Mouse (Mus musculus) right cerebral cortex, postnatal 4 days (tissue): ENCODE measurements at regions not wholly inside any gene's neighbourhood (a gene's known extent, or its start where the extent isn't known, plus 50 kb on each side); places are given as distances from the start of the nearest gene placed in this dataset.
"Not testable (repeated sequence)": the region's sequence is repeated elsewhere in the genome, so short reads cannot be mapped to it uniquely, and the experiment has no call there.

Source experiments
- DNase-seq: peaks from one replicate; pipeline ENCODE4 v3.0.0-alpha.2; 2022

DNA sequence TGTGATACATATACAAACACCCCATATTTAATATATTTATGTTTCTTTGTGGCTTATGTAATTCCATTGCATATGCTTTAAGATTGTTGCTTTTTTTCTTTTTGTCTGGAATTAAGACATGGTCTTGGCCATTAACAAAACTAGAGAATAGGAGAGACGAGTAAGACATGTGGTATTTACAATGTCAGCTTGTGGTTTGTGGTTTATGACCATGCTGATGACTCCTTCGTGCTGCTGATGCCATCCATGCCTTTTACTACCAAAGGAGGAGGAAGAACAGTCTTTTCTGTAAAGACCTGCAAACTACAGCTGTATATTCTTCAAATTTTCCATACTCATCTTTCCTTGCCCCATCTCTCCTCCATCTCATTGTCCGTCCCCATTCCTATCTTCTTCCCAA lies 552.7 kb downstream of the Hdgfl1 start:
- DNase-seq: no peak

DNA sequence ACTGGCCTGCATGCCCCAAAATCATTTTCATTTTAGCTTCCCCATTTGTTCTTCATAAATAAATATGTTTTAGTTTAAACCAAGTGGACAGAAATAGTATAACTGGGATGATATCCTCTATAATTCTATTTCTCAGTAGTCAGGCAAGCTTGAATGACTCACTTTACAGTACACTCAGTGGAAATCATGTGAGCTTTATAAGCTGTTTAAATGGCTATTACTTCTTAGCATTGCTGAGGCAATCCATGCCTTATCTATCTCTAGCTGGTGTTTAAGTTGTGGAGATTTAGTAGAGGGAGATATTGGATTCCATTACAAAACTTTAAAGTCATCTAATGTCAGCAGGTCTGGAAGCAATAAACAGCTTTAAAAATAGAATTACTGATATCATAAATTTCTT lies 553.4 kb downstream of the Hdgfl1 start:
- no peak for DNase-seq

DNA sequence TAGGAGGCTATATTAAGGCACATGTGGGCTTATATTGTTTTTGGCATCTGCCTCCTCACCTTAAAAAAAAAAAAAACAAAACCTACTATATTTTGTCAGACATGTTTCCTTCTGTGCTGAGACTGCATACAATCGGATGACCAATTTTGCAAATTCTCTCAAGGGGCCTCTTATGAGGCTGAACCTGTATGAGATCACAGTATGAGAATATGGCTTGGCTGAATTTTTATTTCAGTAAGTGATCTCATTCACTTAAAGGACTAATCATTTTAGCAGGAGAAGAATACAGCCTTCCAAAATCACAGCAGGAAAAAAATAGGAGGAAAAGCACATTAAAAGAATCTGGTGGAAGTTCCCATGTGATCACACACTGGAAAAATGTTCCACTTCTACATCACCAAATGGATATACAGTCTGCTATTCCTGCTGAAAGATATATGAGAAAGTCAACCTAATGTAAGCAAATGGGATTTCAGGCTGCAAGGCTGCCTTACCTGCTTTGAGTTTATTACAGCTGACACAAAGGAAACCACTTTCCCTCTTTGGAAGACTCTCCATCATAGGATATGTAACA lies 564.3 kb downstream of the Hdgfl1 start:
- DNase-seq: no peak

DNA sequence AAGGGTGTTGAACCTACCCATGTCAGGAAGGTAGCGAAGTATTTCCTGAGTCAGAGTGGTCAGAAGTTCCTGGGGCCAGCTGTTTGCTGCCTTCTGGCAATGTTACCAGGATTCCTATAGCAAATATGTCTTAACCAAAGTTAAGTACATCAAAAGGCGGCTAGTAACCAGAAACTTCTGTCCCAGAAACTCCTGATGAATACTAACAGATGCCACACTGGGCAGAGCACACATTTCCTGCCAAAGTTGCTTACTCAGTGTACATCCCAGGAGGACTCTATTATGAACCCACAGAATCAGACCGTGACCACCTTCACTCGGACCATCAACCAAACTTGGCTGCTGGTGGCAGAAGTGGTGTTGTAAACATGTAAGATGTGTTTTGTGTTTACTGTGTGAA lies 575.3 kb downstream of the Hdgfl1 start:
- DNase-seq: no peak

DNA sequence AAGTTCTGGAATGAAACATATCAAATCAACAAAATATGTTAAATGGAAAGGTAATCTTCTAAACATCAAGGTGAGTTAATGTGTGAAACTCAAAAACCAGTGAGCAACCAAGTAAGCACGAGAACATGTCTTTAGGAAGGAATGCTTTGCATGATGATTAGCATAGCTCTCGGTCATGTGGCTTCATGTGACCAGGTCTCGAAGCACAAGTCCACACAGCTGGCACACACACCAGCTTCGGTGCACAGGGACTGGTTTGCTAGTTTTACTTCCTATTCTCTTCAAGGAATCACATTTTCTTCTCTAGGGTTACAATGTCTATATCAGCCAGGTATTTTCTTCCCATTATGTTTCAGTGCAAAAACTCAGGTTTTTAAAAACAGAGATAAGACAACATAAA lies 586.1 kb downstream of the Hdgfl1 start:
- DNase-seq: no peak

- no peak for DNase-seq
These were observed 598.0 kb downstream of the Hdgfl1 start for GRCm38 (mm10) chr13:26171891-26172482.

GRCm38 (mm10) chr13:26169641-26170040 lies 600.3 kb downstream of the Hdgfl1 start:
- no peak for DNase-seq

GRCm38 (mm10) chr13:26158703-26159102 lies 611.3 kb downstream of the Hdgfl1 start:
- DNase-seq: no peak

DNA sequence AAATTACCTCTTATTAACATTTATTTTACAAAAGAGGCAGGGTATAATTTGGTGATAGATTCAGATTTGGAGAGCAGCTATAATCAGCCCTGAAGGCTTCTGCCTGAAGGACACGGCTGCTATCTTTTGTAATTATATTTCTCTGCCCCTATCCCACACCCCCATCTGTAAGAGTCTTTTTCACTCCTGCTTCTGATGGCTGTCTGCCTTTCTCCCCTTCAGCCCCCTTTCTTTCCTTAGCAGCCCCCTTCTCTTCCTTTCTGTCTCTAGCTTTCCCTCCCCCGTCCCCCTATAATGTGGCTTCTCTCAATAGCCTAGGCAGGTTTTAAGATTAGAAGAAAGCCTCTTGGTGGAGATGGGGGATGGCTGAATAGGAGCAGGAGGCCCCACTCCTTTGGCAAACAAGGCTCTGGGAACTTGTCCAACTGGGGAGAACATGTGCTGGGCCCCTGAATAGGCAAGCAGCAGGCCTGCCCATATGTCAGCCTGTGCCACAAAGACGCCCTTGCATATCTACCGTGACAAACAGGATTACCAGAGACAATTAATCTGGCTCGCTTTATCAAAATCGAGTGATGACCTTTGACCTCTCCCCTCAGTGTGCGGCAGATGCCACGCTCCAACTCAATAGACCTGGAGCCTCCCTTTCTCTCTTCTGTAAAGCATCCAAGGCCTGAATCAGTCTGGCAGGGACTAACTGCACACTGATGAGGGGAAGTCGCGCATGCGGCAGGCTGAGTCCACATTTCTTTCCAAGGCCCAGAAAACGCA lies 615.1 kb downstream of the Hdgfl1 start:
- peak; percentile 64 for DNase-seq

DNA sequence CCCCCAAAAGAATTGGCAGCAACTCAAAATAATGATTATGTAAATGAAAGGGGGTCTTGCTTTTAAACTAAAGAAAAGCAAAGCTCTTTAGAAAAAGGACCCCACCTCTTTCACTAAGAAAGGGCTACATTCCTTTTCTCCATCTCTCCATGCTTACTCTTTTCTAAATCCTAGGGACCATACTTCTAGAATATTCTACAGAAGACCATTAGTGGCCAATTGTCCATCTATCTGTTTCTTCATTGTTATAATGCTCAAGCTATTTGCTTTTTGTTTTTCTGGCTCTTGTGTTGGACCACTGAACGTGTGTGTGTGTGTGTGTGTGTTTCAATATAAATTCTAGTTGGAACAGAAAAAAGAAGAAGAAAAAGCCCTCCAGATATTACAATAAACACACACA lies 615.7 kb downstream of the Hdgfl1 start:
- no peak for DNase-seq

DNA sequence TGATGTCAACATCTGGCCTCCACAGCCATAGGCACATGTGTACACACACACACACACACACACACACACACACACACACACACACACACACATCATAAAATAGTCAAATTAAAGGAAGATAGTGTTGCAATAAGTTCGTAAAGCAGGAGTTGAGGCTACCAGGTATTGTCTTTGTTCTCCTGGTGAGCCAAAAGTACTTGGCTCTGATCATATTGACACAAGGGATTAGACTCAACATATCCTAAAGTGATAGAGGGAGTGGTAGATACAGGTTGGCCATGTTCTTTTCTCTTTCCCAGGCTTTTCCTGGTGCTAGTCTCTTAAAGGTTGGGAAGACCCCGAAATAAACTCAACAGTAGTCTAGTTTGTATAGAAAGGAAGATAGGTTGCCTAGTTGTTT lies 616.9 kb downstream of the Hdgfl1 start:
- DNase-seq: no peak

DNA sequence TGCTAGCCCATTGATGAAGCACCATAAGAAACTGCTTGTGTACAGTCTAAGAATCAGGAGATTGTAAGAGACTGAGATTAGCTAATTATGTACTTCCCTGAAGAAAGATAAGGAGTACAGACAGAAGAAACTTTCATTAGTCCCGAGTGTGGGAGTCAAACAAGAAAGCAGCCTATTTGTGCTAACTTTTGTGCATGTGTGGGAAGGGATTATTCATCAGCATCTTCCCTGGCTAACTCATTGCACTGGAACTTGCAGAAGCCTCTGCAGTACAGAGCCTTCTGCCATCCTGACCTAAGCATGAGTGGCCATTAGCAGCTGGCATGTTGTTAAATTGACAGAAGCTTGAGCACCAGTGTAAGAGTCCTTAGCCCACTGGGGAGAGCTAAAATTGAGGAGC lies 619.5 kb downstream of the Hdgfl1 start:
- DNase-seq: no peak

GRCm38 (mm10) chr13:26142811-26143210 lies 627.2 kb downstream of the Hdgfl1 start:
- no peak for DNase-seq

GRCm38 (mm10) chr13:26119363-26119762 lies 650.6 kb downstream of the Hdgfl1 start:
- DNase-seq: no peak

- no peak for DNase-seq
These were observed 655.8 kb downstream of the Hdgfl1 start for GRCm38 (mm10) chr13:26114136-26114535.

DNA sequence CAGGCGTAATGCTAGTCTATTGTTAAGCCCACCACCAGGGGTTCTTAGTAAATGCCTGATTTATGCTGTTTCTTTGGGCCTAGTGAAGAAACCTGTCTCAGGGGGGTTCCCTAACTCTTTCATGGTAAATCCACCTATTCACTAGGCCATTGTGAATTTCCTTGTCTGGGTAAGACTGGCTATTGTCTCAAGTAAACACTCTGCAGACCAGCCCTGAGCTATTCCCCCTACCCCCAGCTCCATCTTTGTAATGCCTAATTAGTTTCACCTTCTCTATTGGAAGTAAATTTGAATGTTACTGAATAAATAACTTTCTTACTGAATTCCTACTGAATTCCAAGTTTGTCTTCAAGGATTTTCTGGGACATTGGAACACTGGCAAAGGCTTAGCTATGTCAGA lies 656.2 kb downstream of the Hdgfl1 start:
- not testable (repeated sequence) for DNase-seq

DNA sequence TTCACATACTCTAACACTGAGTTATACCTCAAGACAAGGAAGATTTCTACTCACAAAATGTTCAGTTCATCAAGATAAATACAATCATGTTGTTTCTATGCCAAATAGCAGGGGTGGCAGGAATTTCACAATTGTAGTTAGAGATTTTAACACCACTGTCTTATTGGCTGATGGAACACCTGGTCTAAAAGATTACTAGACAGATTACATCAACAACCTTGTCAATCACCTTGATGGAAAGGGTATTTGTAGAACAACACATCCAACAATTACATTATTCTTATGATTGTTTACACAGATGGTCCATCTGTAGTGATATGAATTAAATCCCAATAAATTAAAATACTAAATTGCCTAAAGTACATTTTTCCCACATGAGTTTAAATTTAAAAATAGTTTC lies 657.4 kb downstream of the Hdgfl1 start:
- no peak for DNase-seq

DNA sequence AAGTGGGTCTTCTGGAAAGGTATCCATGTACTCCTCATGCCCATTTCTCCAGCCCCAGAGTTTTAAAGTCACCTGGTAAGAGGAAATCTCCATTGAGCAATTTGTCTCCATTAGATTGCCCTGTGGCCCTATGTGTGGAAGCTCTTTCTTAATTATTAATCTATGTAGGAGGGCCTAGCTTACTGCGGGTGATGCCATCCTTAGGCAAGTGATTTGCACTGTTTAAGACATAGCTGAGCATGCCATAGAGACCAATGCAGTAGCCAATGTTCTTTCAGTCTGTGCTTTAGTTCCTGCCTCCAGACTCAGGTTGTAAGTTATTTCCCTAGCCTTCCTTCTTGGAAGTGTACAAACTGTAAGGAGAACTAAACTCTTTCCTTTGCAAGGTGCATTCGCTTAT lies 661.0 kb downstream of the Hdgfl1 start:
- DNase-seq: no peak

GRCm38 (mm10) chr13:26088727-26089126 lies 681.2 kb downstream of the Hdgfl1 start:
- DNase-seq: no peak

DNA sequence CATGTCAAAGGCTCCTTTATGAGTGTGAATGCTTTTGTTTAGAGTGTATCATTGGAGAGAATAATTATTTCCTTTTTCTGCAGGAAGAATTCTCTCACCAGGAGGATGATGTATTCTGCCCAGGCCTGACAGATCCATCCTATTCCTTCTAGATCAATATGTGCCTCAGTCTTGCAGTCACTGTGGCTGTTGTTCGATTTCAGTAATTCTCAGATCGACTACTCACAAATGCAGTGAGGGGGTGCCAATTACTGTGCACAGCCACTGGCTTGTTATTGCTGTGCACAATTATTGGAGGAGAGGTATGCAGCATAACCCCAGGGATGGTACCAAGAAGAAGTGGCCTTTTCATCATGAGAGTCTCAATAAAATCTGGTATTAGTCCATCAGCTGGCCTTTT lies 689.2 kb downstream of the Hdgfl1 start:
- no peak for DNase-seq

DNA sequence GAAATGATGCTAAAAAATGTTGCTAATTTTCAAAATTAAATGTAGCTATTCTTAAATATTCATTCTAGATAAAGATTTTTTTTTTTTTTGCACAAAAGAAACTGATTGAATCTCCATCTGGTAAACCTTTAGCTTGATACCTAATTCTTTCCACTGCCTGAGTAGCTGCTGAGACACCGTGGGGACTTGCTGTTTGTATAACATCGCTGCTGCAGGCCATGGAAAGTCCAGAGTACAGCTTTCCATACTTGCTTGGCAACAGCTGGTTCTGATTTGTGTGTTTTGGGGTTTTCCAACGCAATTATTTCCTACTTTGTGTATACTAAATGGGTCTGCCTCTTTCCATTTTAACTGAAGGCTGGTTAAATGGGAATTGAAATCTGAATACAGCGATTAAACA lies 689.7 kb downstream of the Hdgfl1 start:
- DNase-seq: no peak

- DNase-seq: no peak
These were observed 690.6 kb downstream of the Hdgfl1 start for GRCm38 (mm10) chr13:26079362-26079761.

DNA sequence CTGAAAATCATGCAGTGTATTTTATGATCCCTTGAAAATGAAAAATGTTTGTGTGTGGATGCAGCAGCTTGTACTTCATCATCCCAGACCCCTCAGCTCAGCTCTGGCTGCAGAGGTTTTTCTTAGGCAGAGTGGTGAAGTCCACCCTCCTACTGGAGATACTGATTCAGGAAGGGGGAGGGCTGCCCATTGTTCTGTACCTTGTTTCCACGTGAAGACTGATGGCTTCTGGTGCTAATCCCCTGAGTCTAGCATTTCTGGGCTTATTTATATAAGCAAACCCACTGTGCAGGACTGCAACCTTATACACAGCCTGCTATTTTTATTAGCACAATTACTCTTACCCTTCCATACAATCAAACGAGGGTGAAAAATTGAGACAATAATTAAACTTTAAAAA lies 708.6 kb downstream of the Hdgfl1 start:
- DNase-seq: no peak

DNA sequence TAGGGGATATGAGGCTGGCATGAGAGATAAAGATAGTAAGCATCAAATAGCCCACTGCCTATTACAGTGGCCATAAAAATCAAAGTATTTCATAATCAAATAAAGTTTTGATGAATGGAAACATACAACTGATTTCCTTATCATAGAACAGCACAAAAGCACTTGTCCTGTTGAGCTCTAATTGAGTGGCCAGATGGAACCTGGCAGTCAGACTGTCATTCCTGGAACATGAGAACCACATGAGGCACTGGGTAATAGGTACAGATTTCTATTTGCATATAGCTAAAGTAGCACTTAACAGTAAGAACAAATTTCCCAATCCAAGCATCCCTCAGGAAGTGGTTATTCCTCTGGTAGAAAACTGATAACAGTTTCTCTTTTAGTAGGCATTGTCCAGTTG lies 732.3 kb downstream of the Hdgfl1 start:
- DNase-seq: no peak

DNA sequence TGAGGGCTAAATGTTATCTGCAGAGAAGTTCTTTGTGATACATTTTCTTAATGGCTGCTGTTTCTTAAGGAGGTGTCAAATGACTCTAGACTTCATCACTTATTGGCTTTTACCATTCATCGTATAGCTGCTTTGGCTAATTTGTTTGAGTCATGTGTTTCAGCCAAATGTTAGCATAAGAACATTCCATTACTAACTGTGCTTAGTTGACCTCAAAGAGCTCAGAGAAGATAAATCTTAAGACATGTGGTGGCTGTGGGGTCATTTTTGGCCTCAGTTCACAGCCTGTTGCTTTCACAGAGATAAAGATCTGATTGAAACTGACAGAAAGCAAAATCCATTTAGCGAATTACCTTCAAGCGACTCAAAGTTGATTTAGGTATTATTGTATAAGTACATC lies 743.6 kb downstream of the Hdgfl1 start:
- DNase-seq: no peak
